Mouse (Mus musculus) hematopoietic multipotent progenitor cell, adult 10-12 weeks (in vitro differentiated cells): ENCODE results near the gene Sdad1. TPM values are rescaled to one million over a fixed set of nuclear protein-coding genes. Genes with fewer than 3 reads are reported as not detected.

Experiments used
- polyA plus RNA-seq: library from polyadenylated mRNA; stranded (reverse); fragments of >175 nt; gene quantifications from 2 replicates; pipeline ENCODE4 v1.2.3, GENCODE M21; 2012; ENCODE audit warnings: low replicate concordance

Sdad1 gene
- 25.8 and 35.6 TPM in 2 replicates for polyA plus RNA-seq

DNA sequence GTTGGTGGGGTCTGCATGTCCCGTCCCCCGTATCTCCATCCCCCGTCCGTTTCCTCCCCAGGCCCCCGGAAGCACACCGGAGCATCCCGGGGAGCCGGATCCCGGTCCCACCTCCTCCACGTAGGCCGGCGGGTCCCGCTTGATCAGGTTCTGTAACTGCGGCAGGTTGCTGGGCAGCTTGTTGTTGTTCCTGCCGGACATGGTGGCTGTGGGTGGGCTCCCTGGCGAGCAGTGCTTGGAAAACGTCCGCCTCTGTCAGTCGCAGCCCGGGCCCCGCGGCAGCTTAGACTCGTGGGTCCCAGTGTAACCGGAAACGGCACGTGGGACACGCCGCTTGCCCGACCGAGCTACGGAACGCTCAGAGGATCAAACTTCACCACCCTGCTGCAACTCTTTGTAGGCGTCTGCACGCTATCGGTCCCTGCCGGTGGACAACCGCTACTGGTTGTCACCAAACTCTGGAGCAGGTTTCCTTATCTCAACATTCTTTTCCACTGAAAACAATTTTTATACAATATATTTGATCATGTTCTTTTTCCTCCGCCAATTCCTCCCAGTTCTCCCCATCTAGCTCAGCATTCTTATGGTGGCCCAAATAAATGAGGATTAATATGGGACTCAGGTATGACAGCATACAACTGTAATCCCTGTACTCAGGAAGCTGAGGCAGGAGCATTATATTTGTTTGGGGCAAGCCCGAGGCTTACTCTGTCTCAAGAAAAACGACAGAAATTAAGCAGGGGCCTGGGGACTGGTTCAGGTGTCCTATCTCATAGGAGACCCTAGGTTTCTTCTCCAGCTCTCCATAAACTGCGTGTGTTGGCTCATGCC lies at the start of gene Sdad1:
Sdad1 (minus strand) TSS at position 799 of the 831 bp plus-strand sequence.

DNA sequence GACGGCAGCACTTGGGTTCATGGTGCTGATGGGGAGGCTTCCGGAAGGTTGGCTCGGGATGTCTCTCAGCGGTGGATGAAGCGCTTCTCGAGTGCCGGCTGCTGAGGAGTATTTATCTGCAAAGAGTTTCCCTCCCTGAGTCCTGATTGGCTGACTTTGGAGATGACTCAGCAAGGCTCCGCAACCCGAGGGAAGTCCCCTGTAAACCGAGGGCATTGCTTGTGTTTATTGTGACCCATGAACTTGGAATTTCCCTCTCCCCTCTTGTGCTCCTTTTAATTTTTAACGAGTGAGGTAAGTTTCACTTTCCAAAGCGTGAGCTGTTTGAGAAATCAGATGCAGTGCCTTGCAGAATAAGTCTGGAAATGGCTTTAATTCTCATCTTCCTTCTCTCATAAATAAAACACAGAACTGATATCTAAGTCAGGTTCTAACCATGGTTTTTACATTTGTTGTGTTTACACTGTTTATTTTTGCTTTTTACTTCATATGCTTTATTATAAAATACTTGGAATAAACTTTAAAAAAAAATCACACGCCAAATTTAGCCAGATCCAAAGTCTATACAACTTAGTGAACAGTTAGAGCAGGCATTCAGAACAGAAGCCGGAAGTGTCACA lies 38.6 kb upstream of the Sdad1 start, which contains the start of gene Cxcl10:
Cxcl10 (minus strand) TSS at position 96 of the 620 bp plus-strand sequence.

DNA sequence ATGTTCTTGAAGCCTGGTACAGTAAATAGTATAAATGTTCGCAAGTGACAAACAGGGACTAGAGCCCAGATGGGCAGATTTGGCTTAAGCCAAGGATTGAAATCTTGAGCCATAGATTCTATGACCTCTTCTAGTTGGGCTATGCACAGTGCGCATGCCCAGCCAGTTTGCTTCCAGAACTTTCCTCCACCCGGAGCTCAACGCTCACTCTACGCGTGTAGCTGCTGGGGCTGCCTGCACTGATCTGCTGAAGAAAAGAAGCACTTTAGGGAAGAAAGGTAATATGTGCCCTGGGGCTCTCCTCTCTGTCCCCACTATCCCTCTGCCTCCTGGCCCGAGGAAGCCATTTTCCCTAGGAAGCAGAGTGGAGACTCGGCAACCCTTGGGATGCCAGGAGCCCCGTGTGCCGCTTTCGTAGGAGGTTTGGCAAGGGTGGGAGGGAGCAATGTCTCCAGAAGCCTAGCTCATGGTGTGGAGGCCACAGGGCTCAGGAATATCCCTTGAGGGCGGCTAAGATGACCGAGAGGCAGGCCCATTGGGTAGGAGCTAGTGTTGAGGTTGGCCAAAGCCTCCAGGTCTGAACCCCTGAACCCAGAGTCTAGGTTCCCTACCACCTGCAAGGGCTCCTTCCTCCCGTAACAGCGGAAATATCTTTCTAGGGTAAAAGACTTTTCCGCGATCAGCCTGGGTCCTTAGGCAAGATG lies 21.5 kb upstream of the Sdad1 start, which contains the start of gene Art3:
Art3 (plus strand) TSS at position 193 of the 704 bp plus-strand sequence.

DNA sequence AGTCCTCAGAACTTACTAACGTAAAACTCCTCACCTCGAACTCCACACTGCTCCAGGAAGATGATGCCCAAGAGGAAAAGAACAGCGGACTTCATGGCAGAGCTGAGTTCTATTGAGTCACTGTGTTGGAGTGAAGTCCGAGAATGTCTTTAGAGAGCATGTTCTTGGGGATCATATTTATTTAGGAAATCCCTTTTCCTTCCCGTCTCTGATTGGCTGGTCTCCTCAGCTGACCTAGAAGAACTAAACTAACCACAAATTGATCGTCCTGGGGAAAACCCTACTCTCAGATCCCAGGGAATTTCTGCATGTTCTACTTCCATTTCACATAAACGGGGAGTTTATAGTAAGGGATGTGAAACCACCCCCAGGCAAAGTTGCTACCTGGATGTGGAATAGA lies 17.6 kb upstream of the Sdad1 start, which contains the start of gene Cxcl9:
Cxcl9 (minus strand) TSS at position 151 of the 400 bp plus-strand sequence.

DNA sequence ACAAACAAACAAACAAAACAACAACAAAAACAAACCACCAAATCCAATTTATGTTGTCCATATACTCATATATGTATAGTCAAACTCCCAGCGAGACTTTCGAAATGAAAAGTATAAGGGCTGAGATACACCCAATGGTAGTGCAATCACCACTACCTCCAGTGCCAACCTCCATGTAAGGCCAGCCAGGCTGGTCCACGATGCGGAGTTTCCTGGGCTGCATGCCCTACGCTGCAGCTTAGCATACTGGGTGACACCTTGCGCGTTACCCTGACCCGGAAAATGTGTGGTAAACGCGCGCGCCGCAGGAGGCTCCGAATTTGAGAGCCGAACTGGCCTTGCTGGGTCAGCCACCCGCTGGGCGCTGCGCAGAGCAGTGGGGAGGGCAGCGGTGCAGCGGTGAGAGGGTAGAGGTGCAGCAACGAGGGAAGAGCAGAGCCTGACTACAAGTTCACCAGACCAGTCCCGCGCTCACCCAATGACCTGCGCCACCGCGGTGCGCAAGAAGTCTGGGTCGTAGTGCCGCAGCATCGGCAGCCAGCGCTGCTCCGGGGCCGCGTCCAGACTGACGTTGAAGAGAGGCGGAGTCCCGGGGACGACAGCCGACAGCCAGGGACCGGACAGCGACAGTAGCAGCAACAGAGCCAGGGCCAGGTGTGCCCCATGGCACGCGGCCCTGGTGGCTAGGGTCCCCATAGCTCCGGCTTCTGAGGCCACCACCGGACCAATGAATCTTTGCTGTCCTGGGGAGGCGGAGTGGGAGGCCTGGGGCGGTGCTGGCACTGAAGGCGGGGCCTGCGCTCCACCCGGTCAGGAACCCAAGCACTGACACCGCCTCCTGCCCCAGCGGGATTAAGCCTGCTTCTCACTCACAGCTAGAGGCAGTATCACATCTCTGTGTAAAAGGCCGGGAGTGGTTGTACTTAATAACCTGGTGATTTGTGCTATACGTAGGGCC lies 32.6 kb downstream of the Sdad1 start, which contains the start of gene Naaa:
Naaa (minus strand) TSS at position 734 of the 958 bp plus-strand sequence.

DNA sequence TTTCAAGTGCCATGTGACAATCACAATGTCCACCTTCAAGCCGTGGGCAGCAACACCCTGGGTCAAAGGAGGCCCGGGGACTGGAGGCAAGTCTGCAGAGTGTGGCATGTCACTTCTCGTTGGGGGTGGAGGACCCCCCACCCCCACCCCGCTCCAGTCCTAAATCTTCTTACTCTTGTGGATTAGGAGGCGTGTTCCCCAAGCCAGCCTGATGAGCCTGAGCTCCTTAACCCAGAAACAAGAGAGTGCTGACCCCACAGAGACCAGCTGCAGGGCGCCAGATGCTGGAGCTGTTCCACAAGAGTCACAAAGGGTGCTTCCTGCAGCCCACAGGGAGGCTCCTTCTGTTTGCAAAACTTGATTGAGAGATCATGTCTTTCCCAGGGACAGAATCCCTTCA lies 54.1 kb downstream of the Sdad1 start, which contains the start of gene Ppef2:
Ppef2 (minus strand) TSS at position 61 of the 400 bp plus-strand sequence.

Other genes starting within 250 kb of the Sdad1 start
- gene G3bp2, start 226.8 kb downstream of the Sdad1 start, polyA plus RNA-seq = 16.5 and 19.7 TPM in 2 replicates
- 6.1 and 37.8 TPM in 2 replicates for gene Uso1, start 172.5 kb downstream of the Sdad1 start, polyA plus RNA-seq
- not detected in 2 replicates for gene U90926, start 95.1 kb downstream of the Sdad1 start, polyA plus RNA-seq
- 0.18 TPM in 1 of 2 replicates, not detected in the other for gene Ppef2, start 54.2 kb downstream of the Sdad1 start, polyA plus RNA-seq
- 43.7 and 90.0 TPM in 2 replicates for gene Naaa, start 32.3 kb downstream of the Sdad1 start, polyA plus RNA-seq
- 1.4 and 4.7 TPM in 2 replicates for gene Cxcl9, start 17.6 kb upstream of the Sdad1 start, polyA plus RNA-seq
- 0.28 TPM in 1 of 2 replicates, not detected in the other for gene Art3, start 21.3 kb upstream of the Sdad1 start, polyA plus RNA-seq
- 0.81 TPM in 1 of 2 replicates, not detected in the other for gene Cxcl10, start 38.4 kb upstream of the Sdad1 start, polyA plus RNA-seq
- 3.6 and 9.4 TPM in 2 replicates for gene Nup54, start 124.7 kb upstream of the Sdad1 start, polyA plus RNA-seq
- 10.3 and 17.1 TPM in 2 replicates for gene Scarb2, start 196.4 kb upstream of the Sdad1 start, polyA plus RNA-seq
- not detected in 2 replicates for gene Fam47e, start 244.6 kb upstream of the Sdad1 start, polyA plus RNA-seq